Mouse (Mus musculus) lung, embryonic 14.5 days (tissue): ENCODE results near the gene Rab5c. TPM values are rescaled to one million over a fixed set of nuclear protein-coding genes. Genes with fewer than 3 reads are reported as not detected.

Experiments
- ATAC-seq: fragments of 200-750 bp; cut with Nextera tagmentation; 2 replicates; pipeline ENCODE4 v1.8.0; 2017; ENCODE audit warnings: mild to moderate bottlenecking, moderate TSS enrichment, moderate library complexity; ENCODE audit not compliant: insufficient read depth
- DNase-seq: peaks from one replicate; pipeline ENCODE4 v3.0.0-alpha.2; 2015
- H3K27ac ChIP-seq: fragments of 300-500 bp; sonication (generic); 2 replicates; pipeline ENCODE4 v1.5.1; 2014; ENCODE audit warnings: low read depth, mild to moderate bottlenecking, moderate library complexity
- H3K27me3 ChIP-seq: fragments of 300-500 bp; sonication (generic); 2 replicates; pipeline ENCODE4 v1.6.1; 2014; ENCODE audit warnings: low read length, control low read depth; ENCODE audit not compliant: insufficient read depth
- H3K36me3 ChIP-seq: fragments of 300-500 bp; sonication (generic); 2 replicates; pipeline ENCODE4 v1.6.1; 2014; ENCODE audit warnings: control low read depth; ENCODE audit not compliant: insufficient read depth
- H3K4me1 ChIP-seq: fragments of 300-500 bp; sonication (generic); 2 replicates; pipeline ENCODE4 v1.6.1; 2014; ENCODE audit warnings: antibody characterized with exemption, control low read depth; ENCODE audit not compliant: insufficient read depth
- H3K4me2 ChIP-seq: fragments of 300-500 bp; sonication (generic); 2 replicates; pipeline ENCODE4 v1.6.1; 2014; ENCODE audit warnings: mild to moderate bottlenecking
- H3K4me3 ChIP-seq: fragments of 300-500 bp; sonication (generic); 2 replicates; pipeline ENCODE4 v1.5.1; 2014; ENCODE audit warnings: low read depth, low read length
- H3K9ac ChIP-seq: fragments of 300-500 bp; sonication (generic); 2 replicates; pipeline ENCODE4 v1.6.1; 2014
- H3K9me3 ChIP-seq: fragments of 300-500 bp; sonication (generic); 2 replicates; pipeline ENCODE4 v1.6.1; 2016; ENCODE audit warnings: low read depth, low read length, control low read depth
- CTCF ChIP-seq: IDR thresholded peaks from 2 replicates; pipeline ENCODE4 v1.5.1; 2016; ENCODE audit warnings: antibody characterized with exemption, low read depth
- WGBS: fragments of 180-500 bp; shearing (Covaris S2); extraction: QIAGEN DNeasy Blood & Tissue Kit; methylation state at CpG from one replicate; pipeline ENCODE4 v1.1.7; 2014; 5-methylcytosine and 5-hydroxymethylcytosine counted together
- polyA plus RNA-seq: library from polyadenylated mRNA; unstranded; fragments of >200 nt; fragmentation: Nextera tagmentation; extraction: Ambion mirVana; gene quantifications from 2 replicates; pipeline ENCODE4 v1.2.1, GENCODE M21; 2014

The Rab5c gene
- polyA plus RNA-seq, 1 experiment from 2014 or later = 49.9 TPM

DNA sequence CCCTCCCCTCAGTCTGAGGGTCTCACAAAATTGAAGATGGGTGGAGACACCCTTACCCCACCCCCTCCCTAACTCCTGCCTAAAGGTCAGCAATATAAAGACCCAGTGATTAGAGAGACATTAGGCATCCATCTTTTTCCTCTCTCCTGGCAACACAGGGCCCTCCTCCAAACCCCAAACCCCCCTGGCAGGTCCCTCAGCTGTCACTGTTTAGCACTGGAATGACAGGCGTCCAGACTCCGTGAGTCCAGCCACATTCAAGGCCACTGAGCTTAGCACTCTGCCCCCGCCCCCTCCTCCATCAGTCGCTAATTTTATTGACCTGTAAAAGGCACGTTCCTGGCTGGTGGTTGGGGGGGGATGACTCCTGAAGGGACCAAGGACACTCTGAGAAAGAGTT lies 44.9 kb downstream of the Rab5c start:
- Histone ChIP-seq H3K4me1 (no peaks in the 10 kb centered on the region), H3K9ac (no peak overlapping the region), H3K4me3 (no peak overlapping the region), H3K9me3 (no peaks in the 10 kb centered on the region), H3K4me2 (no peak overlapping the region), H3K27me3 (peaks cover 21% of the 10 kb centered on the region), H3K27ac (no peak overlapping the region), H3K36me3 (0 out of 2 replicates have a peak, but pooled peaks cover 4% of the 10 kb centered on the region)
- ATAC-seq = no peak
- WGBS = 21% methylated on average over 5 of the region's 5 CpGs
- no peak for TF ChIP-seq CTCF
- DNase-seq = no peak

DNA sequence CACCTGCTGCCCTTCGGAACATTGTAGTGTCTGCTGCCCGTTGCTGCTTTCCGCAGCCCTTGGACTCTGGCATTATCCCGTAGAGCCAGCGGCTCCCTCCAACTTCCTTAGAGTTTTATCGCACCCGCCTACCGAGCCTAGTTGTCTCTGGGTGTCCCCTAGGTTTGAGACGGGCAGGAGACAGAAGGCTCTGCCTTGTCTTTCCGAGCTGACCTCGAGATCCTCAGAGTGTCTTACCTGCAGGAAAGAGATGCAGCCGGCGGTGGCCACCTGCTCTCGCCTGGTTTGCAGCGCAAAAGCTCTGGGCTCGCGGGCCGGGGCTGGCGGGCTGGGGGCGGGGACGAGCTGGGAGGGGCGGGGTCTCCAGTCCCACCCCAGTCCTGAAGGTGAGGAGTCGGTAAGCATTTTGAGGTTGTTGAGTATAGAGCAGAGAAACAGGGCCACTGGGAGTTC lies 45.8 kb downstream of the Rab5c start, which contains the start of gene Zfp385c:
Zfp385c (minus strand) TSS at position 292 of the 453 bp plus-strand sequence.
- under 1% methylated on average over 23 of the region's 23 CpGs for WGBS
- Histone ChIP-seq H3K27me3 (peaks cover 21% of the 10 kb centered on the region), H3K9ac (peak within 1 kb of the TSS; percentile 21; the same call in 1 of the 2 replicates), H3K27ac (no peak within 1 kb of the TSS), H3K4me1 (no peaks in the 10 kb centered on the region), H3K4me2 (peak within 1 kb of the TSS; percentile 62), H3K9me3 (no peaks in the 10 kb centered on the region), H3K4me3 (peak within 1 kb of the TSS; percentile 26), H3K36me3 (no peaks in the 10 kb centered on the region)
- no peak for TF ChIP-seq CTCF
- no peak for DNase-seq
- no peak for ATAC-seq

- Histone ChIP-seq H3K27me3 (peaks cover 21% of the 10 kb centered on the region), H3K27ac (no peak overlapping the region), H3K9ac (no peak overlapping the region), H3K4me2 (no peak overlapping the region), H3K9me3 (no peaks in the 10 kb centered on the region), H3K36me3 (no peaks in the 10 kb centered on the region), H3K4me3 (no peak overlapping the region), H3K4me1 (no peaks in the 10 kb centered on the region)
- 0 out of 2 replicates have a peak, but pooled peaks have one; percentile 2 for TF ChIP-seq CTCF
- DNase-seq (no peak), ATAC-seq (no peak)
- WGBS = 67% methylated on average over 7 of the region's 7 CpGs
These were observed 47.6 kb downstream of the Rab5c start for GRCm38 (mm10) chr11:100690389-100690788.

DNA sequence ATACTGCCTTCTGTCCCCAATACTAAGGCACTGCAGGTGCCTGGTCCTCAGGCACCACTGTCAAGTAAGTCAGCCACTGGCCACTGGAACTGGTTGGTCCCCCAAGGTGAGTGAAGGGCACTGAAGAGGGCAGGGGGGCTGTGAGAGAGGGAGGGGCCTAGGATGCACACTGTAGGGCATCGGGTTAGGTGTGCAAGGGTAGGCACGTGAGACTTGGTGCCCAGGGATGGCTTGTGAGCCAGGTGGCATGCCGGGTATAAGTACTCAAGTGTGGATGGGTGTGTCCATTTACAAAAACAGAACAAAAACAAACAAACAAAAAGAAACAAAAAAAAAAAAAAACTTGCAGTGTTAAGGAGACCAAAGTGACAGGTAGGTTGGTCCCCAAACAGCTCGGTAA lies 49.6 kb downstream of the Rab5c start:
- ATAC-seq (no peak), DNase-seq (no peak)
- H3K36me3 ChIP-seq = no peaks in the 10 kb centered on the region
- no peaks in the 10 kb centered on the region for H3K9me3 ChIP-seq
- no peak overlapping the region for H3K4me2 ChIP-seq
- TF ChIP-seq CTCF = no peak
- no peak overlapping the region for H3K27ac ChIP-seq
- WGBS = 60% methylated on average over 4 of the region's 4 CpGs
- H3K4me3 ChIP-seq = no peak overlapping the region
- no peaks in the 10 kb centered on the region for H3K4me1 ChIP-seq
- peaks cover 21% of the 10 kb centered on the region for H3K27me3 ChIP-seq
- H3K9ac ChIP-seq = no peak overlapping the region

GRCm38 (mm10) chr11:100687265-100687664 lies 50.8 kb downstream of the Rab5c start:
- ATAC-seq (no peak), DNase-seq (no peak)
- Histone ChIP-seq H3K9me3 (no peaks in the 10 kb centered on the region), H3K27ac (no peak overlapping the region), H3K36me3 (no peaks in the 10 kb centered on the region), H3K4me2 (no peak overlapping the region), H3K9ac (no peak overlapping the region), H3K4me1 (no peaks in the 10 kb centered on the region), H3K27me3 (peaks cover 15% of the 10 kb centered on the region), H3K4me3 (no peak overlapping the region)
- no peak for TF ChIP-seq CTCF
- 57% methylated on average over 7 of the region's 7 CpGs for WGBS

GRCm38 (mm10) chr11:100685371-100685770 lies 52.6 kb downstream of the Rab5c start:
- DNase-seq (no peak), ATAC-seq (no peak)
- Histone ChIP-seq H3K4me1 (no peaks in the 10 kb centered on the region), H3K27ac (no peak overlapping the region), H3K27me3 (no peaks in the 10 kb centered on the region), H3K36me3 (no peaks in the 10 kb centered on the region), H3K9me3 (no peaks in the 10 kb centered on the region), H3K4me3 (no peak overlapping the region), H3K4me2 (no peak overlapping the region), H3K9ac (no peak overlapping the region)
- WGBS = 74% methylated on average over 3 of the region's 3 CpGs
- no peak for TF ChIP-seq CTCF

DNA sequence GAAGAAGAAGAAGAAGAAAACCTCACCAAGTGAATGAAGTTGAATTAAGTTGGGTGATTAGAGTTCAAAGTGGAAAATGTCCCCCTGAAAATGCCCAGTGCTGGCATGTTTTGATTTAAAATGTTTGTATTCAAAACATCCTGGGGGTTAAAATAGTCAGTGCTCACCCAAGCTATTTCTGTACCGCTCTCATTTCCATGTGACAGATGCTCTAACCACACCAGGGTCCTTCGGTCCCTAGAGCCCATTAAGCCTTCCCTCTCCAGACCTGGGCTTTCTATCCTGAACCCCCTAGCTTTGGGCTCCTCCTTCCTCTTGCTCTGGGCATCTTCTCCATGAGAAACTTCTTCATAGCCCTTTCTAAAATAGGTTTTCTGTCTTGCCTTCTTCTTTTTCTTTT lies 53.9 kb downstream of the Rab5c start:
- TF ChIP-seq CTCF = no peak
- Histone ChIP-seq H3K4me1 (no peaks in the 10 kb centered on the region), H3K9me3 (no peaks in the 10 kb centered on the region), H3K4me2 (no peak overlapping the region), H3K36me3 (no peaks in the 10 kb centered on the region), H3K9ac (no peak overlapping the region), H3K4me3 (no peak overlapping the region), H3K27me3 (no peaks in the 10 kb centered on the region), H3K27ac (no peak overlapping the region)
- DNase-seq (no peak), ATAC-seq (no peak)
- 67% methylated on average over 2 of the region's 2 CpGs for WGBS

DNA sequence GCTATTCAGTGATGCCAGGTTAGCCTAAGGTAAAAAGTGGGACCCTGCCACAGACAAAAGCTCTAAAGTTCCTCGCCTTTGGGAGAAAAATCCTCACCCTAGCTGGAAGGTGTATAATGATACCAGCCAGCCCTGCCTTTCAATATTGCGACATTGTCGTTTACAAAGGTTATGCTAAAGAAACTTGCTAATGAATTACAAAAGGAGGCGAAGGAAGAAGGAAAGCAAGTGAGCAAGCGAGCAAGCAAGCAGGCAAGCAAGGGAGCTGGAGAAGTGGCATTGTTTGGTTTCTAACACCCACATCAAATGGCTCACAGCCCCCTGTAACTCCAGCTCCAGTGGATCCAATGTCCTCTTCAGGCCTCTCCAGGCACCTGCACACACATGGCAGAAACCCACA lies 55.5 kb downstream of the Rab5c start:
- no peak for TF ChIP-seq CTCF
- no peak for ATAC-seq
- H3K9me3 ChIP-seq = no peaks in the 10 kb centered on the region
- no peaks in the 10 kb centered on the region for H3K4me1 ChIP-seq
- H3K27ac ChIP-seq = no peak overlapping the region
- DNase-seq = no peak
- H3K27me3 ChIP-seq = no peaks in the 10 kb centered on the region
- H3K9ac ChIP-seq = no peak overlapping the region
- WGBS = 60% methylated on average over 5 of the region's 5 CpGs
- H3K4me3 ChIP-seq = no peak overlapping the region
- H3K36me3 ChIP-seq = no peaks in the 10 kb centered on the region
- no peak overlapping the region for H3K4me2 ChIP-seq
